Mouse (Mus musculus): ENCODE results near the gene Sytl3. TPM values are rescaled to one million over a fixed set of nuclear protein-coding genes. Genes with fewer than 3 reads are reported as not detected.

The Sytl3 gene
- total RNA-seq, 4 experiments from 2014 or later: 0.25 to 0.79 TPM; not detected in 2

- no peak for DNase-seq (ENCODE audit: low spot score in 2 of 2)
Measured at GRCm38 (mm10) chr17:6777629-6778331, 118.9 kb downstream of the Sytl3 start.

GRCm38 (mm10) chr17:6778332-6778683, 119.4 kb downstream of the Sytl3 start:
- no peak for DNase-seq (ENCODE audit: low spot score in 2 of 2)

- no peak for DNase-seq (ENCODE audit: low spot score in 2 of 2)
Measured at GRCm38 (mm10) chr17:6778771-6779509, 120.0 kb downstream of the Sytl3 start.

- no peak for DNase-seq (ENCODE audit: low spot score in 2 of 2)
Measured at GRCm38 (mm10) chr17:6779632-6780031, 120.7 kb downstream of the Sytl3 start.

- no peak for DNase-seq (ENCODE audit: low spot score in 2 of 2)
Measured at GRCm38 (mm10) chr17:6780521-6781115, 121.7 kb downstream of the Sytl3 start.

- no peak for DNase-seq (ENCODE audit: low spot score in 2 of 2)
Measured at GRCm38 (mm10) chr17:6781273-6781672, 122.4 kb downstream of the Sytl3 start.

GRCm38 (mm10) chr17:6782033-6782526, 123.2 kb downstream of the Sytl3 start:
- no peak for DNase-seq (ENCODE audit: low spot score in 2 of 2)

GRCm38 (mm10) chr17:6782611-6783005, 123.7 kb downstream of the Sytl3 start, which contains the start of gene Ezr:
Gene Ezr, minus strand, starts transcription at chr17:6782784.
- peak; percentile 48 to 58 for DNase-seq (ENCODE audit: low spot score in 2 of 2)

- no peak for DNase-seq (ENCODE audit: low spot score in 2 of 2)
Measured at GRCm38 (mm10) chr17:6783006-6783661, 124.2 kb downstream of the Sytl3 start.

- no peak for DNase-seq (ENCODE audit: low spot score in 2 of 2)
Measured at GRCm38 (mm10) chr17:6783756-6784357, 125.0 kb downstream of the Sytl3 start.

- DNase-seq (ENCODE audit: low spot score in 2 of 2): no peak
Measured at GRCm38 (mm10) chr17:6787241-6787640, 128.3 kb downstream of the Sytl3 start.

Other genes starting within 250 kb of the Sytl3 start
- 10 to 100 TPM; 26.7 to 45.8 (median 38.9) TPM for gene Dynlt1b, start 229.0 kb upstream of the Sytl3 start, total RNA-seq (2022)
- 10 to 100 TPM; 15.7 to 29.3 (median 18.3) TPM for gene Dynlt1c, start 57.4 kb upstream of the Sytl3 start, total RNA-seq (2022)
- gene Dynlt1f, start 3.2 kb upstream of the Sytl3 start, total RNA-seq (2022): 10 to 100 TPM; 19.8 to 34.2 (median 27.3) TPM
- gene Ezr, start 123.7 kb downstream of the Sytl3 start, total RNA-seq (2022): 10 to 100 TPM; 37.3 to 59.3 (median 44.4) TPM